Mouse (Mus musculus) retina, embryonic 14.5 days (tissue): ENCODE results near the gene Dlg2.

ENCODE experiments used
- DNase-seq: peaks from one replicate; pipeline ENCODE4 v3.0.0-alpha.2; 2015; ENCODE audit warnings: low spot score

Dlg2 gene

GRCm38 (mm10) chr7:91576216-91576615 lies 1099.7 kb downstream of the Dlg2 start:
- no peak for DNase-seq

GRCm38 (mm10) chr7:91582203-91582602 lies 1105.7 kb downstream of the Dlg2 start:
- DNase-seq = peak; percentile 28

- no peak for DNase-seq
Measured at GRCm38 (mm10) chr7:91583566-91583965, 1107.1 kb downstream of the Dlg2 start.

GRCm38 (mm10) chr7:91591261-91592170 lies 1115.0 kb downstream of the Dlg2 start:
- DNase-seq = peak; percentile 6

GRCm38 (mm10) chr7:91598549-91598948 lies 1122.1 kb downstream of the Dlg2 start:
- DNase-seq = no peak

GRCm38 (mm10) chr7:91601307-91601706 lies 1124.8 kb downstream of the Dlg2 start:
- peak; percentile 55 for DNase-seq

GRCm38 (mm10) chr7:91603561-91603960 lies 1127.1 kb downstream of the Dlg2 start:
- no peak for DNase-seq

- DNase-seq = no peak
Measured at GRCm38 (mm10) chr7:91653033-91653432, 1176.6 kb downstream of the Dlg2 start.

- DNase-seq = no peak
Measured at GRCm38 (mm10) chr7:91659498-91659897, 1183.0 kb downstream of the Dlg2 start.

GRCm38 (mm10) chr7:91672236-91673017 lies 1196.0 kb downstream of the Dlg2 start:
- peak; percentile 29 for DNase-seq

GRCm38 (mm10) chr7:91674401-91674800 lies 1197.9 kb downstream of the Dlg2 start:
- no peak for DNase-seq

GRCm38 (mm10) chr7:91677934-91678333 lies 1201.5 kb downstream of the Dlg2 start:
- no peak for DNase-seq

GRCm38 (mm10) chr7:91687930-91688329 lies 1211.5 kb downstream of the Dlg2 start:
- DNase-seq = no peak

GRCm38 (mm10) chr7:91689829-91690228 lies 1213.4 kb downstream of the Dlg2 start:
- no peak for DNase-seq

- no peak for DNase-seq
Measured at GRCm38 (mm10) chr7:91709853-91710252, 1233.4 kb downstream of the Dlg2 start.

GRCm38 (mm10) chr7:91711184-91711583 lies 1234.7 kb downstream of the Dlg2 start:
- no peak for DNase-seq

- DNase-seq = no peak
Measured at GRCm38 (mm10) chr7:91715776-91716175, 1239.3 kb downstream of the Dlg2 start.

- DNase-seq = no peak
Measured at GRCm38 (mm10) chr7:91716696-91717095, 1240.2 kb downstream of the Dlg2 start.

- DNase-seq = no peak
Measured at GRCm38 (mm10) chr7:91720318-91720717, 1243.8 kb downstream of the Dlg2 start.

- DNase-seq = no peak
Measured at GRCm38 (mm10) chr7:91724397-91724796, 1247.9 kb downstream of the Dlg2 start.

GRCm38 (mm10) chr7:91740748-91741147 lies 1264.3 kb downstream of the Dlg2 start:
- no peak for DNase-seq

- DNase-seq = no peak
Measured at GRCm38 (mm10) chr7:91753151-91753861, 1276.8 kb downstream of the Dlg2 start.
